8 mouse cellular contexts compared by ENCODE assay signal in the genomic region with DNA sequence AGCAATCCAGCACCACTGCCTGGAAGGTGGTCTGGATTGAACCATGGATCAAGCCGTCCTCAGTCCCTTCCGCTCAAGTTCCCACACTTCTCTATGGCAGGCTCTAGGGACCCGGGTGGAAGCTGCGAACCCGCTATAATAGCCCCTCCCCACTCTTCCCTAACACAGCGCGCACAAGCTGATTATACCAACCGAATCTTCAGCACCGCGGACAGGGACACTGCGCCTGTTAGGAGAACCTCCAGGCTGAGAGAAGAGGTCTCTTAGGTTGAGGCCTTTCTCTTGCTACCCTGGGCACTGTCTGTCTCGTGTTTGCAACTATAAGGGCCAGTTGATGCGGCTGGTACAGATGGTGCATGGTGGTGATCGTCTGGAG. TPM values are rescaled to one million over a fixed set of nuclear protein-coding genes. Genes with fewer than 3 reads are reported as not detected.
DNase-seq lines count a peak whose midpoint lies in the region; ATAC-seq and TF ChIP-seq lines count a peak whose summit lies in the region.

No protein-coding gene starts in this region.

- H3K27me3 ChIP-seq in forebrain, embryonic 16.5 days (replicated peaks; ENCODE audit: control insufficient read depth, insufficient read depth, low read length): peaks cover 41% of the 10 kb centered on the region
- H3K27me3 ChIP-seq in lung, postnatal 0 days (replicated peaks; ENCODE audit: insufficient read depth, low read length): peaks cover 39% of the 10 kb centered on the region

- DNase-seq in layer of hippocampus, postnatal 10 days (ENCODE audit: low spot score in 2 of 2): peak; percentile 45 to 72
- no peak for DNase-seq in layer of hippocampus, adult 9-10 months (ENCODE audit: low spot score)
- DNase-seq in adrenal gland, postnatal 14 days: peak; percentile 85
- peak; percentile 75 for DNase-seq in hindlimb bud, embryonic 11.5 days (ENCODE audit: extremely low spot score, low read depth, low spot score)
- DNase-seq in lung, postnatal 0 days (ENCODE audit: low spot score): peak; percentile 82
- peak; percentile 92 for DNase-seq in retina, embryonic 14.5 days (ENCODE audit: low spot score)
- no peak for DNase-seq in natural killer cell, adult 2 months (ENCODE audit: low spot score in 2 of 2)

- peak overlapping the region; percentile 42; the same call in 1 of the 2 replicates for H3K9ac ChIP-seq in forebrain, embryonic 16.5 days (replicated peaks; ENCODE audit: low read depth, low read length)
- no peak overlapping the region for H3K9ac ChIP-seq in lung, postnatal 0 days (replicated peaks; ENCODE audit: low read depth)

- ATAC-seq in forebrain, embryonic 16.5 days: peak; percentile 28; the same call in 1 of the 2 replicates
- peak; percentile 74 for ATAC-seq in lung, postnatal 0 days

- H3K9me3 ChIP-seq in forebrain, embryonic 16.5 days (ENCODE audit: control insufficient read depth, low read length): no peaks in the 10 kb centered on the region
- H3K9me3 ChIP-seq in lung, postnatal 0 days (ENCODE audit: low read length): no peaks in the 10 kb centered on the region

- peak overlapping the region; percentile 54 for H3K4me2 ChIP-seq in forebrain, embryonic 16.5 days (ENCODE audit: low read length)
- no peak overlapping the region for H3K4me2 ChIP-seq in lung, postnatal 0 days (replicated peaks; ENCODE audit: low read depth, low read length)

- H3K4me3 ChIP-seq in forebrain, embryonic 16.5 days (replicated peaks; ENCODE audit: low read length): peak overlapping the region; percentile 36
- H3K4me3 ChIP-seq in lung, postnatal 0 days (ENCODE audit: low read depth, low read length): no peak overlapping the region

- 1% methylated on average over 14 of the region's 14 CpGs for WGBS in forebrain, embryonic 16.5 days
- WGBS in lung, postnatal 0 days: under 1% methylated on average over 14 of the region's 14 CpGs

- H3K4me1 ChIP-seq in forebrain, embryonic 16.5 days (replicated peaks; ENCODE audit: control insufficient read depth, insufficient read depth, low read length): peaks cover 42% of the 10 kb centered on the region
- H3K4me1 ChIP-seq in lung, postnatal 0 days (ENCODE audit: insufficient read depth, low read depth, low read length): 0 out of 2 replicates have a peak, but pooled peaks cover 3% of the 10 kb centered on the region

- no peak overlapping the region for H3K27ac ChIP-seq in forebrain, embryonic 16.5 days (ENCODE audit: low read length)
- H3K27ac ChIP-seq in lung, postnatal 0 days (ENCODE audit: low read length): no peak overlapping the region

- no peaks in the 10 kb centered on the region for H3K36me3 ChIP-seq in forebrain, embryonic 16.5 days (ENCODE audit: control insufficient read depth, insufficient read depth)
- H3K36me3 ChIP-seq in lung, postnatal 0 days (ENCODE audit: insufficient read depth, low read length): no peaks in the 10 kb centered on the region

- TF ChIP-seq EP300 in lung, postnatal 0 days (IDR thresholded peaks at IDR 0.05): no peak

- TF ChIP-seq CTCF in lung, postnatal 0 days (IDR thresholded peaks at IDR 0.05): no peak

RNA-seq across cellular contexts. Expression of gene Syt6, which starts 1.3 kb away (rescaled TPM):
- total RNA-seq in layer of hippocampus, postnatal 10 days (2021): 1 to 10 TPM; 6.3 to 8.1 TPM
- 0.08 TPM in 1 of 2 replicates, not detected in the other for total RNA-seq in adrenal gland, postnatal 14 days (2021)
- polyA plus RNA-seq in forebrain, embryonic 16.5 days (2015; fragmentation: Nextera tagmentation; extraction: Ambion mirVana): 23.5 and 25.4 TPM in 2 replicates
- polyA plus RNA-seq in lung, postnatal 0 days (2015; fragmentation: Nextera tagmentation; extraction: Ambion mirVana): 2.3 and 2.9 TPM in 2 replicates

Comparison
In these comparisons a context has a peak if more than half of its experiments do, and no peak if none do; other contexts are left out.
1. DNase-seq: peak in layer of hippocampus, postnatal 10 days (2 of 2), adrenal gland, postnatal 14 days (single experiment), hindlimb bud, embryonic 11.5 days (single experiment), lung, postnatal 0 days (single experiment) and retina, embryonic 14.5 days (single experiment); none in layer of hippocampus, adult 9-10 months (single experiment) and natural killer cell, adult 2 months (0 of 2).